Mouse (Mus musculus): ENCODE results near the gene Psmb8.

Psmb8 gene

GRCm38 (mm10) chr17:34196941-34197894 is at the start of gene Psmb8:
Gene Psmb8, plus strand, starts transcription at chr17:34197721.
- DNase-seq (ENCODE audit: low spot score): peak; percentile 93

- peak; percentile 34 for DNase-seq (ENCODE audit: low spot score)
Measured at GRCm38 (mm10) chr17:34152923-34153322, 44.6 kb upstream of the Psmb8 start, which contains the start of gene H2-DMb1. Gene H2-DMb1, plus strand, starts transcription at chr17:34153072.

- DNase-seq (ENCODE audit: low spot score): no peak
Measured at GRCm38 (mm10) chr17:34155534-34155933, 42.0 kb upstream of the Psmb8 start.

GRCm38 (mm10) chr17:34164202-34164895 is 33.2 kb upstream of the Psmb8 start:
- no peak for DNase-seq (ENCODE audit: low spot score)

- no peak for DNase-seq (ENCODE audit: low spot score)
Measured at GRCm38 (mm10) chr17:34165033-34165730, 32.3 kb upstream of the Psmb8 start.

GRCm38 (mm10) chr17:34169279-34169678 is 28.2 kb upstream of the Psmb8 start:
- DNase-seq (ENCODE audit: low spot score): no peak

- no peak for DNase-seq (ENCODE audit: low spot score)
Measured at GRCm38 (mm10) chr17:34170487-34170876, 27.0 kb upstream of the Psmb8 start.

- peak; percentile 81 for DNase-seq (ENCODE audit: low spot score)
Measured at GRCm38 (mm10) chr17:34170877-34171498, 26.5 kb upstream of the Psmb8 start.

GRCm38 (mm10) chr17:34172528-34172927 is 25.0 kb upstream of the Psmb8 start:
- no peak for DNase-seq (ENCODE audit: low spot score)

- DNase-seq (ENCODE audit: low spot score): no peak
Measured at GRCm38 (mm10) chr17:34174075-34174474, 23.4 kb upstream of the Psmb8 start.

- DNase-seq (ENCODE audit: low spot score): no peak
Measured at GRCm38 (mm10) chr17:34177179-34177578, 20.3 kb upstream of the Psmb8 start.

GRCm38 (mm10) chr17:34179019-34179418 is 18.5 kb upstream of the Psmb8 start:
- no peak for DNase-seq (ENCODE audit: low spot score)

GRCm38 (mm10) chr17:34179913-34180859 is 17.3 kb upstream of the Psmb8 start:
- no peak for DNase-seq (ENCODE audit: low spot score)

GRCm38 (mm10) chr17:34183564-34184219 is 13.8 kb upstream of the Psmb8 start:
- no peak for DNase-seq (ENCODE audit: low spot score)

- no peak for DNase-seq (ENCODE audit: low spot score)
Measured at GRCm38 (mm10) chr17:34185526-34185925, 12.0 kb upstream of the Psmb8 start.

GRCm38 (mm10) chr17:34186885-34187260 is 10.6 kb upstream of the Psmb8 start:
- no peak for DNase-seq (ENCODE audit: low spot score)

- peak; percentile 99 for DNase-seq (ENCODE audit: low spot score)
Measured at GRCm38 (mm10) chr17:34187261-34187916, 10.1 kb upstream of the Psmb8 start, which contains the start of the genes Tap1 and Psmb9. Gene Tap1, plus strand, starts transcription at chr17:34187553. Gene Psmb9, minus strand, starts transcription at chr17:34187764.

GRCm38 (mm10) chr17:34188010-34188409 is 9.5 kb upstream of the Psmb8 start:
- peak; percentile 31 for DNase-seq (ENCODE audit: low spot score)

GRCm38 (mm10) chr17:34188986-34189385 is 8.5 kb upstream of the Psmb8 start:
- no peak for DNase-seq (ENCODE audit: low spot score)

GRCm38 (mm10) chr17:34192852-34193251 is 4.7 kb upstream of the Psmb8 start:
- peak; percentile 40 for DNase-seq (ENCODE audit: low spot score)

All from urinary bladder, postnatal 25 days (tissue).